Mouse (Mus musculus): Measurements from ENCODE around the gene 2900026A02Rik. TPM values are rescaled to one million over a fixed set of nuclear protein-coding genes. Genes with fewer than 3 reads are reported as not detected.

Gene 2900026A02Rik
- 0.10 TPM for polyA plus RNA-seq (2017; shearing (Covaris generic))

DNA sequence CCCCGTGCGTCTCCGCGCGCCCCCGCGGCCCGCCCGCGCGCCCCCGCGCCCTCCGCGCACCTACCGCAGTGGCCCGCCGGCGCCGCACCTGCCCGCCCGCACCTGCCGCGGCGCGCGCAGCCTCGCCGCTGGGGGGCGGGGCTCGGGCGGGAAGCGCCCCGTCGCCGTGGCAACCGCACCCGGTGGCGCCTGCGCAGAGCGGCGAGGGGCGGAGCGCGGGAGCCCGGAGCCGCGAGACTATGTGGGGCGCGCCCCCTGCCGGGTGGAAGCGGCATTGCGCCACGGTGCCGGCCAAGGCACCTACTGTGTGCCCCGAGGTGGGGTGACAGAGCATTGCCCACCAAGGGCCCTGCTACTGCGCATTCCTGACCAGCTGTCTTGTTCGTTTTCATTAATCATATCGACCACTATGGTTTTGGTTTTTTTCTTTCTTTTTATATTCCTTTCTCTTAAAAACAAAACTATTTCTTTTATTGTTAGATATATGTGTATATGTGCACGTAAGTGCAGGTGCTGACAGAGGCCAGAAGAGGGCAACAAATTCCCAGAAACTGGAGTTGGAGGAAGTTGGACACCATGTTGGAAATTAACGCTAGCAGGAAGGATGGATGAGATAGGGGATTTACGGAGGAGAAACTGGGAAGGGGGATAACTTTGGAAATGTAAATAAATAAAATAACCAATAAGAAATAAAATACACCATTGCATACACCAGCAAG is at the start of gene 2900026A02Rik:
Gene 2900026A02Rik, minus strand, starts transcription at position 90 of the 719 bp plus-strand sequence.

GRCm38 (mm10) chr5:113226632-113227102 is 5.6 kb upstream of the 2900026A02Rik start, which contains the start of gene Tmem211:
Gene Tmem211 (plus strand): TSS chr5:113226909.

DNA sequence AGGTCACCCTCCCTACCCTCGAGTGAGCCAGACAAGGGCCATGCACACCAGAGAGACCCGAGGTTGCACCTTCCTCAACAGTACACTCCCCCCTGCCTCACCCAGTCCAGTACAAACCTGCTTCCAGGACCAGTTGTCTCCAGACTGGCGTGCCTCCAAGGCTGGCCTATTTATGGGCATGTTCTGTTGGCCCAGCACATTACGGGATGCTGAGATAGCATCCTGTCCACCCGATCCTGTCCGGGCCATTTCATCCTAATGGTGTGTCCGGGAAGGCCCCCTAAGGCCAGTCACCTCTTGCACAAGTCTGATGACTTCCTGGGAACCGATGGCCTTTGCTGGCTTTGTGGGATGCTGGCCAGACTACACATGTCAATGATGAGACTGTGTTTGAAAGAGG is 139.6 kb downstream of the 2900026A02Rik start, which contains the start of gene Crybb3:
Gene Crybb3, minus strand, starts transcription at position 146 of the 400 bp plus-strand sequence.

DNA sequence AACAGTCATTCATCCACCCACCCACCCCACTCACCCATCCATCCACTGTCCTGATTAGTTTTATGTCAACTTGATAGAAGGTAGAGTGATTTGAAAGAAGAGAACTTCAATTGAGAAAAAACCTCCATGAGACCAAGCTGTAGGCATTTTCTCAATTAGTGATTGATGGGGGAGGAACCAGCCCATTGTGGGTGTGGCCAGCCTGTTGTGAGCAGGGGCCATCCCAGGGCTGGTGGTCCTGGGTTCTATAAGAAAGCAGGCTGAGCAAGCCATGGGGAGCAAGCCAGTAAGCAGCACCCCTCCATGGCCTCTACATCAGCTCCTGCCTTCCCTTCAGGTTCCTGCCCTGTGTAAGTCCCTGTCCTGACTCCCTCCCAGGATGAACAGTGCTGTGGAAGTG is 151.0 kb downstream of the 2900026A02Rik start, which contains the start of gene Crybb2:
Gene Crybb2, minus strand, starts transcription at position 101 of the 400 bp plus-strand sequence.

Other genes starting within 250 kb of the 2900026A02Rik start
- gene Grk3, start 205.4 kb downstream of the 2900026A02Rik start, polyA plus RNA-seq (2017; shearing (Covaris generic)): not detected
- not detected for gene Crybb2, start 151.1 kb downstream of the 2900026A02Rik start, polyA plus RNA-seq (2017; shearing (Covaris generic))
- not detected for gene Crybb3, start 139.7 kb downstream of the 2900026A02Rik start, polyA plus RNA-seq (2017; shearing (Covaris generic))
- gene Tmem211, start 5.7 kb upstream of the 2900026A02Rik start, polyA plus RNA-seq (2017; shearing (Covaris generic)): not detected
- not detected for gene Sgsm1, start 89.5 kb upstream of the 2900026A02Rik start, polyA plus RNA-seq (2017; shearing (Covaris generic))
- gene Aym1, start 136.1 kb upstream of the 2900026A02Rik start, polyA plus RNA-seq (2017; shearing (Covaris generic)): not detected